Mouse (Mus musculus): Measurements from ENCODE around the gene Numa1. TPM values are rescaled to one million over a fixed set of nuclear protein-coding genes. Genes with fewer than 3 reads are reported as not detected.
"Not testable (repeated sequence)": the region's sequence is repeated elsewhere in the genome, so short reads cannot be mapped to it uniquely, and the experiment has no call there.

The Numa1 gene
- 100 to 1,000 TPM in 1 of 2 experiments, 10 to 100 TPM in 1; 98.4 to 108 TPM for total RNA-seq (2021)

GRCm38 (mm10) chr7:101933751-101934240, at the start of gene Numa1, which contains the start of gene Lrrc51:
TSS of gene Numa1 (plus strand) at chr7:101934111.
TSS of gene Lrrc51 (minus strand) at chr7:101933895.
- DNase-seq: peak; percentile 96

- no peak for DNase-seq
Observed at GRCm38 (mm10) chr7:101884160-101884559, 49.8 kb upstream of the Numa1 start.

GRCm38 (mm10) chr7:101886274-101886673, 47.6 kb upstream of the Numa1 start:
- no peak for DNase-seq

- DNase-seq: no peak
Observed at GRCm38 (mm10) chr7:101888460-101888859, 45.5 kb upstream of the Numa1 start.

GRCm38 (mm10) chr7:101895695-101896094, 38.2 kb upstream of the Numa1 start:
- DNase-seq: no peak

GRCm38 (mm10) chr7:101896104-101897066, 37.5 kb upstream of the Numa1 start:
- peak; percentile 96 for DNase-seq

GRCm38 (mm10) chr7:101900331-101901097, 33.4 kb upstream of the Numa1 start:
- no peak for DNase-seq

- DNase-seq: no peak
Observed at GRCm38 (mm10) chr7:101901969-101902368, 31.9 kb upstream of the Numa1 start.

GRCm38 (mm10) chr7:101902846-101903245, 31.1 kb upstream of the Numa1 start:
- no peak for DNase-seq

- peak; percentile 100 for DNase-seq
Observed at GRCm38 (mm10) chr7:101905561-101906286, 28.2 kb upstream of the Numa1 start, which contains the start of gene Lamtor1. TSS of gene Lamtor1 (plus strand) at chr7:101905904.

- DNase-seq: no peak
Observed at GRCm38 (mm10) chr7:101906287-101906681, 27.6 kb upstream of the Numa1 start, which contains the start of gene Tomt. TSS of gene Tomt (minus strand) at chr7:101906359.

- no peak for DNase-seq
Observed at GRCm38 (mm10) chr7:101906696-101907095, 27.2 kb upstream of the Numa1 start.

GRCm38 (mm10) chr7:101908367-101908766, 25.5 kb upstream of the Numa1 start:
- no peak for DNase-seq

GRCm38 (mm10) chr7:101910138-101910537, 23.8 kb upstream of the Numa1 start:
- no peak for DNase-seq

- no peak for DNase-seq
Observed at GRCm38 (mm10) chr7:101911982-101912381, 21.9 kb upstream of the Numa1 start.

GRCm38 (mm10) chr7:101918071-101918470, 15.8 kb upstream of the Numa1 start:
- DNase-seq: peak; percentile 76

- not testable (repeated sequence) for DNase-seq
Observed at GRCm38 (mm10) chr7:101925892-101926291, 8.0 kb upstream of the Numa1 start.

GRCm38 (mm10) chr7:101928093-101928492, 5.8 kb upstream of the Numa1 start:
- no peak for DNase-seq

- no peak for DNase-seq
Observed at GRCm38 (mm10) chr7:101932551-101932950, 1.4 kb upstream of the Numa1 start.

GRCm38 (mm10) chr7:101933300-101933699, 611 bp upstream of the Numa1 start:
- peak; percentile 19 for DNase-seq

- DNase-seq: no peak
Observed at GRCm38 (mm10) chr7:101935957-101936356, 2.0 kb downstream of the Numa1 start.

GRCm38 (mm10) chr7:101936996-101937395, 3.1 kb downstream of the Numa1 start:
- DNase-seq: no peak

Data from heart, postnatal 4 days (tissue).